Mouse (Mus musculus) ES-E14 (cell line): ENCODE measurements at regions not wholly inside any gene's neighbourhood (a gene's known extent, or its start where the extent isn't known, plus 50 kb on each side); places are given as distances from the start of the nearest gene placed in this dataset.

Experiments used
- DNase-seq: peaks from one replicate; pipeline ENCODE4 v3.0.0-alpha.2; 2013; ENCODE audit warnings: low read depth, low spot score
- H3K27ac ChIP-seq: 2 replicates; pipeline ENCODE4 v1.5.1; 2012; ENCODE audit warnings: low read depth, mild to moderate bottlenecking, low read length, moderate library complexity, mixed read lengths; ENCODE audit not compliant: poor library complexity, insufficient read depth, severe bottlenecking
- H3K36me3 ChIP-seq: 2 replicates; pipeline ENCODE4 v1.6.1; 2012; ENCODE audit warnings: mild to moderate bottlenecking, low read length, moderate library complexity, mixed read lengths; ENCODE audit not compliant: control insufficient read depth, poor library complexity, insufficient read depth, severe bottlenecking
- H3K4me1 ChIP-seq, 2 experiments: fragments of 150-350 bp in 1 of 2; sonication (generic) in 1 of 2; 2 replicates each; pipeline ENCODE4 v1.6.1; 2012; ENCODE audit warnings: low read length in 2 of 2, mild to moderate bottlenecking in 1 of 2, mixed read lengths in 1 of 2; ENCODE audit not compliant: control insufficient read depth in 2 of 2, insufficient read depth in 2 of 2, poor library complexity in 1 of 2
- H3K4me3 ChIP-seq, 2 experiments: fragments of 150-350 bp in 1 of 2; sonication (generic) in 1 of 2; 2 replicates each; pipeline ENCODE4 v1.5.1; 2012; ENCODE audit warnings: low read length in 2 of 2, low read depth in 1 of 2, mild to moderate bottlenecking in 1 of 2, mixed read lengths in 1 of 2; ENCODE audit not compliant: insufficient read depth in 1 of 2, poor library complexity in 1 of 2, severe bottlenecking in 1 of 2
- H3K9ac ChIP-seq: 2 replicates; pipeline ENCODE4 v1.6.1; 2012; ENCODE audit warnings: low read depth, mild to moderate bottlenecking, low read length, mixed read lengths; ENCODE audit not compliant: poor library complexity, insufficient read depth, severe bottlenecking
- H3K9me3 ChIP-seq: fragments of 150-350 bp; sonication (generic); 2 replicates; pipeline ENCODE4 v1.6.1; 2012; ENCODE audit warnings: low read depth, mild to moderate bottlenecking, low read length; ENCODE audit not compliant: control insufficient read depth, insufficient read depth
- CHD2 ChIP-seq: IDR thresholded peaks from 2 replicates; pipeline ENCODE4 v1.6.1; 2014; ENCODE audit warnings: mild to moderate bottlenecking, low read depth, low read length, inconsistent platforms
- HCFC1 ChIP-seq: IDR thresholded peaks from 2 replicates; pipeline ENCODE4 v1.6.1; 2012; ENCODE audit warnings: low read length, inconsistent platforms, borderline replicate concordance; ENCODE audit not compliant: insufficient read depth
- MAFK ChIP-seq: IDR thresholded peaks from 2 replicates; pipeline ENCODE4 v1.6.1; 2014; ENCODE audit warnings: mild to moderate bottlenecking, low read depth, low read length, inconsistent platforms; ENCODE audit not compliant: insufficient read depth
- ZC3H11A ChIP-seq: IDR thresholded peaks from 2 replicates; pipeline ENCODE4 v1.6.1; 2012; ENCODE audit warnings: low read depth, mild to moderate bottlenecking, inconsistent platforms, low read length, borderline replicate concordance
- ZNF384 ChIP-seq: IDR thresholded peaks from 2 replicates; pipeline ENCODE4 v1.6.1; 2012; ENCODE audit warnings: low read depth, low read length, inconsistent platforms
- in situ Hi-C, 2 experiments: fragments of 600-800 bp; cut with MboI; formaldehyde crosslinking; loops; one replicate each; pipeline ENCODE4 v1.15.1; 2025; ENCODE audit warnings: low sequenced_read_pairs in 2 of 2, inconsistent platforms in 1 of 2; ENCODE audit not compliant: unreplicated experiment in 2 of 2

DNA sequence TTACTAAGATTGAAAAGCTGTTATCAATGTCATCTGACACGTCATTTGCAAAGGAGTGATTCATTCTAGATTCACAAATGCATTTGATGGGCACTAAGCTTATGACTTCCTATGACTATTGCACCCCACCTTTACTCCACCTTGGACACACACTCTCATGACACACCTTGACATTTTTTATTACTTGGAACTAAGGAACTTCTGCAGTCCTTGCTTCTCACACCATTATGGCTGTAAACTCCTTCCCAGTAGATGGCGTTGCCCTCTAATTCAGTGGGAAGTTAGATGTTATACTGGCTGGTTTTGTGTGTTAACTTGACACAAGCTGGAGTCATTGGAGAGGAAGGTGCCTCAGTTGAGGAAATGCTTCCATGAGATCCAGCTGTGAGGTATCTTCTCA lies 78.8 kb upstream of the Ccdc71l start:
- no peak for DNase-seq
- no peaks in the 10 kb centered on the region for H3K36me3 ChIP-seq
- no peak overlapping the region for H3K9ac ChIP-seq
- H3K4me3 ChIP-seq = no peak overlapping the region
- in situ Hi-C loops = no loop called here
- H3K9me3 ChIP-seq = no peaks in the 10 kb centered on the region
- no peak for TF ChIP-seq MAFK
- TF ChIP-seq CHD2 = no peak
- TF ChIP-seq ZNF384 = no peak
- TF ChIP-seq ZC3H11A = no peak
- no peak for TF ChIP-seq HCFC1
- no peak overlapping the region for H3K27ac ChIP-seq
- no peaks in the 10 kb centered on the region for H3K4me1 ChIP-seq

- in situ Hi-C loops = no loop called here
- TF ChIP-seq ZNF384 = no peak
- TF ChIP-seq MAFK = no peak
- no peak for TF ChIP-seq ZC3H11A
- no peak for TF ChIP-seq CHD2
- no peak for TF ChIP-seq HCFC1
Observed at GRCm38 (mm10) chr12:32305736-32306135, 72.8 kb upstream of the Ccdc71l start.

GRCm38 (mm10) chr12:32306326-32306725 lies 72.2 kb upstream of the Ccdc71l start:
- no peak overlapping the region for H3K4me3 ChIP-seq
- no peak overlapping the region for H3K27ac ChIP-seq
- H3K36me3 ChIP-seq = no peaks in the 10 kb centered on the region
- no peak overlapping the region for H3K9ac ChIP-seq
- H3K4me1 ChIP-seq = no peaks in the 10 kb centered on the region
- TF ChIP-seq ZNF384 (no peak), ZC3H11A (no peak), CHD2 (no peak), MAFK (no peak), HCFC1 (no peak)
- in situ Hi-C loops = no loop called here
- no peak for DNase-seq
- H3K9me3 ChIP-seq = no peaks in the 10 kb centered on the region

More at GRCm38 (mm10) chr12:32305736-32306135, 72.8 kb upstream of the Ccdc71l start:
- H3K9ac ChIP-seq = no peak overlapping the region
- no peak overlapping the region for H3K27ac ChIP-seq
- H3K9me3 ChIP-seq = no peaks in the 10 kb centered on the region
- no peaks in the 10 kb centered on the region for H3K36me3 ChIP-seq
- no peak overlapping the region for H3K4me3 ChIP-seq
- no peaks in the 10 kb centered on the region for H3K4me1 ChIP-seq
- no peak for DNase-seq

DNA sequence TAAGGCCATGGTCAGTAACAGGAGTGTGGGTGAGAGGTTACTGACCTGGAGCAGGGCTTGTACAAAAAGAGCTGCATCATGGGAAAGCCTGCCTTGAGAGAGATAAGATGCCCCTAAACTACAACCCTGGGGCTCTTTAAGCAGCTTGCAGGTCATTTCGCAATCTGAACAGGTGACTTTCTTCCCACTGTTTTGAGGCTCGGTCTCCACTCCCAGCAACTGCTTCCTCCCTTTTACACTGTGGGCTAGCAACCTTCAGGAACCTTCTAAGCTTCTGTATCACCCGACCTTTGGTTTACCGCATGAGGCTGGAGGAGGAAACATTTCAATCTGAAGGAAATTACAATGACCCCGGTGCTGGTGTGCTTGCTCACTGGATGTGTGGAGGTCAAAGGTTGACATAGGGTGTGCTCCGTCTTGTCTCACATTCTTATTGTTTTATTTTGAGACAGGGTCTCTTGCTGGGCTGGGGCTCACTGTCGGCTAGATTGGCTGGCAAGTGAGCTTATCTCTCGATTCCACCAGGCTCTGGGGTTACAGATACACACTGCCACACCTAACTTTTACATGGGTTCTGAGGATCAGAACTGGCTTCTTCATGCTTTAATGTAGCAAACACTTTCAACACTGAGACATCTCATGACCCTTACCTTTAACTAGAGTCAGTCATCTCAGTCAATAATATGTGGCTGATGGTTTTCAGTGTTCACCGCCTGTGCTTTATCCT lies 71.1 kb upstream of the Ccdc71l start:
- no peak for TF ChIP-seq HCFC1
- no peak for TF ChIP-seq CHD2
- no peak overlapping the region for H3K27ac ChIP-seq
- no peak overlapping the region for H3K9ac ChIP-seq
- no peaks in the 10 kb centered on the region for H3K36me3 ChIP-seq
- no peaks in the 10 kb centered on the region for H3K4me1 ChIP-seq
- H3K4me3 ChIP-seq = no peak overlapping the region
- no peak for DNase-seq
- no peaks in the 10 kb centered on the region for H3K9me3 ChIP-seq
- in situ Hi-C loops = no loop called here
